Mouse (Mus musculus): Measurements from ENCODE around the gene Lypd6b.

- TF ChIP-seq CTCF (conservative IDR thresholded peaks at IDR 0.05; ENCODE audit: insufficient read depth, insufficient read length, low read depth, low read length) = no peak
- no peak for TF ChIP-seq POLR2A (IDR thresholded peaks at IDR 0.05; ENCODE audit: low read depth, low read length)
These were observed 208.4 kb downstream of the Lypd6b start for GRCm38 (mm10) chr2:49995841-49996240.

Data from kidney, adult 2 months (tissue).